Mouse (Mus musculus) ES-E14 (cell line): ENCODE measurements around the gene Cebpb. TPM values are rescaled to one million over a fixed set of nuclear protein-coding genes. Genes with fewer than 3 reads are reported as not detected.
A peak's percentile ranks its signal among the peaks of the same experiment; 100 is the strongest.

Source experiments
- DNase-seq: peaks from one replicate; pipeline ENCODE4 v3.0.0-alpha.2; 2013; ENCODE audit warnings: low read depth, low spot score
- H3K27ac ChIP-seq: 2 replicates; pipeline ENCODE4 v1.5.1; 2012; ENCODE audit warnings: low read depth, mild to moderate bottlenecking, low read length, moderate library complexity, mixed read lengths; ENCODE audit not compliant: poor library complexity, insufficient read depth, severe bottlenecking
- H3K36me3 ChIP-seq: 2 replicates; pipeline ENCODE4 v1.6.1; 2012; ENCODE audit warnings: mild to moderate bottlenecking, low read length, moderate library complexity, mixed read lengths; ENCODE audit not compliant: control insufficient read depth, poor library complexity, insufficient read depth, severe bottlenecking
- H3K4me1 ChIP-seq, 2 experiments: fragments of 150-350 bp in 1 of 2; sonication (generic) in 1 of 2; 2 replicates each; pipeline ENCODE4 v1.6.1; 2012; ENCODE audit warnings: low read length in 2 of 2, mild to moderate bottlenecking in 1 of 2, mixed read lengths in 1 of 2; ENCODE audit not compliant: control insufficient read depth in 2 of 2, insufficient read depth in 2 of 2, poor library complexity in 1 of 2
- H3K4me3 ChIP-seq, 2 experiments: fragments of 150-350 bp in 1 of 2; sonication (generic) in 1 of 2; 2 replicates each; pipeline ENCODE4 v1.5.1; 2012; ENCODE audit warnings: low read length in 2 of 2, low read depth in 1 of 2, mild to moderate bottlenecking in 1 of 2, mixed read lengths in 1 of 2; ENCODE audit not compliant: insufficient read depth in 1 of 2, poor library complexity in 1 of 2, severe bottlenecking in 1 of 2
- H3K9ac ChIP-seq: 2 replicates; pipeline ENCODE4 v1.6.1; 2012; ENCODE audit warnings: low read depth, mild to moderate bottlenecking, low read length, mixed read lengths; ENCODE audit not compliant: poor library complexity, insufficient read depth, severe bottlenecking
- H3K9me3 ChIP-seq: fragments of 150-350 bp; sonication (generic); 2 replicates; pipeline ENCODE4 v1.6.1; 2012; ENCODE audit warnings: low read depth, mild to moderate bottlenecking, low read length; ENCODE audit not compliant: control insufficient read depth, insufficient read depth
- CHD2 ChIP-seq: IDR thresholded peaks from 2 replicates; pipeline ENCODE4 v1.6.1; 2014; ENCODE audit warnings: mild to moderate bottlenecking, low read depth, low read length, inconsistent platforms
- HCFC1 ChIP-seq: IDR thresholded peaks from 2 replicates; pipeline ENCODE4 v1.6.1; 2012; ENCODE audit warnings: low read length, inconsistent platforms, borderline replicate concordance; ENCODE audit not compliant: insufficient read depth
- MAFK ChIP-seq: IDR thresholded peaks from 2 replicates; pipeline ENCODE4 v1.6.1; 2014; ENCODE audit warnings: mild to moderate bottlenecking, low read depth, low read length, inconsistent platforms; ENCODE audit not compliant: insufficient read depth
- ZC3H11A ChIP-seq: IDR thresholded peaks from 2 replicates; pipeline ENCODE4 v1.6.1; 2012; ENCODE audit warnings: low read depth, mild to moderate bottlenecking, inconsistent platforms, low read length, borderline replicate concordance
- ZNF384 ChIP-seq: IDR thresholded peaks from 2 replicates; pipeline ENCODE4 v1.6.1; 2012; ENCODE audit warnings: low read depth, low read length, inconsistent platforms
- in situ Hi-C, 2 experiments: fragments of 600-800 bp; cut with MboI; formaldehyde crosslinking; loops; one replicate each; pipeline ENCODE4 v1.15.1; 2025; ENCODE audit warnings: low sequenced_read_pairs in 2 of 2, inconsistent platforms in 1 of 2; ENCODE audit not compliant: unreplicated experiment in 2 of 2
- total RNA-seq: library from RNA; depleted of rRNA; stranded (reverse); fragments of 300-350 nt; gene quantifications from 2 replicates; pipeline ENCODE4 v1.2.3, GENCODE M21; 2012

Gene Cebpb
- total RNA-seq, 1 experiment: 9.1 TPM

GRCm38 (mm10) chr2:167694963-167695362 is 6.2 kb downstream of the Cebpb start:
- 0 out of 2 replicates have a peak, but pooled peaks cover 1% of the 10 kb centered on the region for H3K9me3 ChIP-seq
- H3K4me3 ChIP-seq: no peak overlapping the region
- TF ChIP-seq ZC3H11A: no peak
- no peak for TF ChIP-seq ZNF384
- TF ChIP-seq CHD2: no peak
- H3K4me1 ChIP-seq: peaks cover 0 to 2% of the 10 kb centered on the region in 2 experiments; a peak in 1 of 4 replicates
- no peak for DNase-seq
- in situ Hi-C loops: no loop called here
- no peaks in the 10 kb centered on the region; the same call in 1 of the 2 replicates for H3K36me3 ChIP-seq
- H3K27ac ChIP-seq: no peak overlapping the region
- H3K9ac ChIP-seq: no peak overlapping the region

GRCm38 (mm10) chr2:167695491-167695890 is 6.8 kb downstream of the Cebpb start:
- H3K9me3 ChIP-seq: 0 out of 2 replicates have a peak, but pooled peaks cover 1% of the 10 kb centered on the region
- in situ Hi-C loops: no loop called here
- H3K4me1 ChIP-seq: peaks cover 0 to 2% of the 10 kb centered on the region in 2 experiments; a peak in 1 of 4 replicates
- H3K9ac ChIP-seq: no peak overlapping the region
- no peaks in the 10 kb centered on the region; the same call in 1 of the 2 replicates for H3K36me3 ChIP-seq
- H3K4me3 ChIP-seq: no peak overlapping the region
- DNase-seq: no peak
- H3K27ac ChIP-seq: no peak overlapping the region
- no peak for TF ChIP-seq MAFK
- no peak for TF ChIP-seq CHD2
- no peak for TF ChIP-seq ZC3H11A
- TF ChIP-seq HCFC1: no peak
- no peak for TF ChIP-seq ZNF384

- Histone ChIP-seq H3K4me1 (peaks cover 0 to under 1% of the 10 kb centered on the region in 2 experiments; a peak in 1 of 4 replicates), H3K4me3 (no peak overlapping the region), H3K9me3 (0 out of 2 replicates have a peak, but pooled peaks cover 1% of the 10 kb centered on the region), H3K36me3 (no peaks in the 10 kb centered on the region; the same call in 1 of the 2 replicates), H3K9ac (no peak overlapping the region), H3K27ac (no peak overlapping the region)
- in situ Hi-C loops: no loop called here
- TF ChIP-seq MAFK (no peak), CHD2 (no peak), ZC3H11A (no peak), ZNF384 (no peak), HCFC1 (no peak)
- no peak for DNase-seq
These were observed 7.4 kb downstream of the Cebpb start for GRCm38 (mm10) chr2:167696143-167696542.

DNA sequence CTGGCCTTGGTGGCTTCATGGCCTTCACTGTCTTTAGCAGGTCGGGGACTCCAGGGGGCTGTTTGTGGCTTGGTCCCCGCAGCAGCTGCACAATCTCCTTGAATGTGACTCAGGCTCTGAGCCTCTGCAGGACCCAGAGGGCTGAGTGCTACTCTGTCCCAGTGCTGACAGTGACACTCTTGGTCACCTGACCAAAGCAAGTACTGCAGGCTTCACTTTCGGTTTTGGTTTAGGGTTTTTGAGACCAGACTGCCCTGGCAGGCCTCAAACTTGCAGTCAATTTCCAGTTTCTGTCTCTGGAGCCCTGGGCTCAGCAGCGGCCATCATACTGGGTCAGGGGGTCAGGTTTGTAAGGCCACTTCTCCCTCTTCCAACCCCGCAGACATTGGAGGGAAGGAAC is 9.2 kb downstream of the Cebpb start:
- H3K4me3 ChIP-seq: no peak overlapping the region
- in situ Hi-C loops: no loop called here
- H3K27ac ChIP-seq: no peak overlapping the region
- no peaks in the 10 kb centered on the region for H3K36me3 ChIP-seq
- H3K4me1 ChIP-seq: no peaks in the 10 kb centered on the region
- DNase-seq: no peak
- H3K9ac ChIP-seq: no peak overlapping the region
- H3K9me3 ChIP-seq: 0 out of 2 replicates have a peak, but pooled peaks cover 1% of the 10 kb centered on the region
- no peak for TF ChIP-seq ZC3H11A
- TF ChIP-seq MAFK: 0 out of 2 replicates have a peak, but pooled peaks have one; percentile 11

DNA sequence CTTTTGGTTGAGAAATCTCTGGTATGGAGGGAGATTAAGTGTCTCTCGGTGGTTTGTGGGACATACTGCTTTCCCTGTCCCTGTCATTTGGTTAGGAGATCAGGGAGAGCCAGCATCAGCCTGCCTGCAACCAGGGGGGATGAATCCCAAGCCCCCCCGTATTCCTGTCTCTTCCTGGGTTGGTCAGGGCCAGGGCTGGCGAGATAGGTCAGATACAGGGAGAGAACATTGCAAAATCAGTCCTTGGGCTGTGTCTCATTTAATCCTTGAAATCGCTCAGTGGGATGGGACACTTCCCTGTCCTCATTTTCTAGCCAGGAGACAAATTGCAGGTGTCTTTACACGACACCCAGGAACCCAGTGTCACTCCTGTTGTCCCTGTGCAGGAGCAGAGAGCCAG is 11.3 kb downstream of the Cebpb start:
- DNase-seq: no peak
- Histone ChIP-seq H3K4me1 (no peaks in the 10 kb centered on the region), H3K9me3 (no peaks in the 10 kb centered on the region), H3K27ac (no peak overlapping the region), H3K4me3 (no peak overlapping the region), H3K9ac (no peak overlapping the region), H3K36me3 (no peaks in the 10 kb centered on the region)
- TF ChIP-seq HCFC1 (no peak), MAFK (no peak), ZC3H11A (no peak), ZNF384 (no peak), CHD2 (no peak)
- in situ Hi-C loops: no loop called here
